Mouse (Mus musculus): ENCODE measurements around the gene Gm8439. TPM values are rescaled to one million over a fixed set of nuclear protein-coding genes. Genes with fewer than 3 reads are reported as not detected.

The Gm8439 gene
- polyA plus RNA-seq, 1 experiment from 2014 or later = not detected

DNA sequence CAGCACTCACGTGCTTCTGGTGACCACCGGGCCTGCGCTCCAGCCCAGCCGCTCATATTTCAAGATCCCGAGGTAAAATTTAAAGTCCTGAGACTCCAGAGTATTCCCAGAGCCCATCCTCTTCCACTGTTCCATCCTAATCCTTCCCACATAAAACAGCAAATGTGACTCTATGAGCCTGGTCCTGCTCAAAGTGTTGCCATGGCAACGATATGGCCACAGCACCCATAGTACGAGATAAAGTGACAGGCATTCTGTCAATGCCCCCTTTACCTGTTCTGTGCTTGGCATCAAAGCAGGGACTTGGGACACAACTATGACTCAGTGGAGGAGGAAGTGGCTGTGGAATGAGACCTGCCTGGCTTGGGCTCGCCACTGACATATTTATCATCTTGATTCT, 67.4 kb downstream of the Gm8439 start:
- Histone ChIP-seq H3K4me2 (ENCODE audit: low read length) (no peak overlapping the region), H3K27ac (replicated peaks in 1 of 2; ENCODE audit: control insufficient read depth in 1 of 2, insufficient read depth in 1 of 2, low read depth in 2 of 2, low read length in 2 of 2) (no peak overlapping the region), H3K9me3 (ENCODE audit: control insufficient read depth, low read length) (no peaks in the 10 kb centered on the region), H3K36me3 (ENCODE audit: control insufficient read depth, insufficient read depth, low read length) (no peaks in the 10 kb centered on the region), H3K4me1 (ENCODE audit: control insufficient read depth in 2 of 2, insufficient read depth in 2 of 2, low read length in 2 of 2) (no peaks in the 10 kb centered on the region), H3K4me3 (ENCODE audit: control insufficient read depth in 1 of 2, insufficient read depth in 1 of 2, low read depth in 1 of 2, low read length in 2 of 2) (no peak overlapping the region), H3K9ac (ENCODE audit: low read length) (no peak overlapping the region), H3K27me3 (ENCODE audit: control insufficient read depth, insufficient read depth, low read length) (0 out of 2 replicates have a peak, but pooled peaks cover 9% of the 10 kb centered on the region)
- ATAC-seq (ENCODE audit: insufficient number of reproducible peaks, insufficient read depth, low FRiP score, low read depth) = no peak
- WGBS = 75% methylated on average over 8 of the region's 8 CpGs

Other genes starting within 250 kb of the Gm8439 start
- 81.6 and 85.3 TPM in 2 replicates for gene Scmh1, start 183.5 kb upstream of the Gm8439 start, polyA plus RNA-seq (2014; fragmentation: Nextera tagmentation; extraction: Ambion mirVana)
- not detected in 2 replicates for gene Slfnl1, start 56.5 kb upstream of the Gm8439 start, polyA plus RNA-seq (2014; fragmentation: Nextera tagmentation; extraction: Ambion mirVana)
- gene Ctps, start 18.5 kb upstream of the Gm8439 start, polyA plus RNA-seq (2014; fragmentation: Nextera tagmentation; extraction: Ambion mirVana) = 104 and 109 TPM in 2 replicates
- 24.2 and 27.1 TPM in 2 replicates for gene Cited4, start 77.8 kb downstream of the Gm8439 start, polyA plus RNA-seq (2014; fragmentation: Nextera tagmentation; extraction: Ambion mirVana)
- gene Kcnq4, start 159.9 kb downstream of the Gm8439 start, polyA plus RNA-seq (2014; fragmentation: Nextera tagmentation; extraction: Ambion mirVana) = 0.24 and 0.54 TPM in 2 replicates
- gene Nfyc, start 242.8 kb downstream of the Gm8439 start, polyA plus RNA-seq (2014; fragmentation: Nextera tagmentation; extraction: Ambion mirVana) = 104 and 107 TPM in 2 replicates